Mouse (Mus musculus) liver, embryonic 14.5 days (tissue): ENCODE results near the gene Slc6a13.

Experiments
- CTCF ChIP-seq: IDR thresholded peaks from 2 replicates; pipeline ENCODE4 v1.5.1; 2016; ENCODE audit warnings: antibody characterized with exemption, low read depth, control low read depth
- EP300 ChIP-seq: IDR thresholded peaks from 2 replicates; pipeline ENCODE4 v1.6.1; 2016; ENCODE audit warnings: antibody characterized with exemption, low read depth

DNA sequence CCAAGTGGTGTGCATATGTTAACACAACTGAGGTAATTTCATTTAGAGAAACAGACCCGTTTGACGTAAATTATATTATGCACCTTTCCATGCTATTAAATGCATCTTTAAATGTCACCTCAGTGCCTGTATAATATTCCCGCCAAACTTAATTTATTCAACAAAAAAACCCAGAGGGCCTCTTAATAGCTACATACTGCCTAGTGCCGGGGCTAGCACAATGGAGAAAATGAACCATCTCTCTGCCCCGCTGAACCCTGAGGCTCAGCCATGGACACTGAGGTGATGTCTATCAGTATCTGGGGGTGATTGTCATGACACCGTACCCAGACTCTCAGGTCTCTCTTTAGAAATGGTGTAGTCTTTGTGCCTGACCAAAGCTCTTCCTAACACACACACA, 57.2 kb downstream of the Slc6a13 start:
- no peak for TF ChIP-seq CTCF
- TF ChIP-seq EP300, result no peak
